Mouse (Mus musculus) thymus, postnatal 14 days (tissue): ENCODE measurements around the gene Tmem121b.

Experiments used
- DNase-seq: peaks from one replicate; pipeline ENCODE4 v3.0.0; 2021

Tmem121b gene

GRCm38 (mm10) chr6:120493374-120494181 is at the start of gene Tmem121b:
TSS of gene Tmem121b (minus strand) at chr6:120493807.
- peak; percentile 54 for DNase-seq

- DNase-seq, result no peak
Measured at GRCm38 (mm10) chr6:120542061-120542460, 48.5 kb upstream of the Tmem121b start.

- no peak for DNase-seq
Measured at GRCm38 (mm10) chr6:120541386-120541785, 47.8 kb upstream of the Tmem121b start.

GRCm38 (mm10) chr6:120539781-120540231 is 46.2 kb upstream of the Tmem121b start:
- no peak for DNase-seq

GRCm38 (mm10) chr6:120539132-120539759 is 45.6 kb upstream of the Tmem121b start:
- peak; percentile 76 for DNase-seq

- DNase-seq, result no peak
Measured at GRCm38 (mm10) chr6:120536337-120536736, 42.7 kb upstream of the Tmem121b start.

- DNase-seq, result no peak
Measured at GRCm38 (mm10) chr6:120532594-120532993, 39.0 kb upstream of the Tmem121b start.

GRCm38 (mm10) chr6:120531020-120531965 is 37.7 kb upstream of the Tmem121b start, which contains the start of gene Hdhd5:
TSS of gene Hdhd5 (minus strand) at chr6:120531319.
- peak; percentile 97 for DNase-seq

- peak; percentile 58 for DNase-seq
Measured at GRCm38 (mm10) chr6:120529123-120529522, 35.5 kb upstream of the Tmem121b start.

- DNase-seq, result no peak
Measured at GRCm38 (mm10) chr6:120524796-120525195, 31.2 kb upstream of the Tmem121b start.

GRCm38 (mm10) chr6:120519647-120520046 is 26.0 kb upstream of the Tmem121b start:
- no peak for DNase-seq

- no peak for DNase-seq
Measured at GRCm38 (mm10) chr6:120517311-120517710, 23.7 kb upstream of the Tmem121b start.

GRCm38 (mm10) chr6:120516879-120517278 is 23.3 kb upstream of the Tmem121b start:
- DNase-seq, result no peak

- DNase-seq, result no peak
Measured at GRCm38 (mm10) chr6:120516422-120516821, 22.8 kb upstream of the Tmem121b start.

- no peak for DNase-seq
Measured at GRCm38 (mm10) chr6:120511212-120511611, 17.6 kb upstream of the Tmem121b start.

GRCm38 (mm10) chr6:120510425-120510824 is 16.8 kb upstream of the Tmem121b start:
- DNase-seq, result no peak

- no peak for DNase-seq
Measured at GRCm38 (mm10) chr6:120509975-120510374, 16.4 kb upstream of the Tmem121b start.

GRCm38 (mm10) chr6:120508645-120509044 is 15.0 kb upstream of the Tmem121b start:
- DNase-seq, result no peak

- DNase-seq, result no peak
Measured at GRCm38 (mm10) chr6:120505531-120505930, 11.9 kb upstream of the Tmem121b start.

- DNase-seq, result no peak
Measured at GRCm38 (mm10) chr6:120504051-120504450, 10.4 kb upstream of the Tmem121b start.

GRCm38 (mm10) chr6:120496544-120496943 is 2.9 kb upstream of the Tmem121b start:
- DNase-seq, result no peak

GRCm38 (mm10) chr6:120492499-120493373 is 871 bp downstream of the Tmem121b start:
- DNase-seq, result peak; percentile 36
